Mouse (Mus musculus) forebrain, embryonic 10.5 days (tissue): ENCODE data around the gene Eif4ebp2. TPM values are rescaled to one million over a fixed set of nuclear protein-coding genes. Genes with fewer than 3 reads are reported as not detected.

Experiments
- DNase-seq: peaks from one replicate; pipeline ENCODE4 v3.0.0-alpha.2; 2017; ENCODE audit warnings: low spot score; ENCODE audit errors: extremely low spot score
- H3K27ac ChIP-seq: fragments of 300-500 bp; sonication (generic); 2 replicates; pipeline ENCODE4 v1.5.1; 2016; ENCODE audit warnings: mild to moderate bottlenecking
- H3K27me3 ChIP-seq: fragments of 300-500 bp; sonication (generic); 2 replicates; pipeline ENCODE4 v1.6.1; 2016; ENCODE audit warnings: mild to moderate bottlenecking; ENCODE audit not compliant: poor library complexity, severe bottlenecking
- H3K36me3 ChIP-seq: fragments of 300-500 bp; sonication (generic); replicated peaks from 2 replicates; pipeline ENCODE4 v1.6.1; 2016; ENCODE audit warnings: mild to moderate bottlenecking, moderate library complexity
- H3K4me1 ChIP-seq: fragments of 300-500 bp; sonication (generic); 2 replicates; pipeline ENCODE4 v1.6.1; 2016
- H3K4me3 ChIP-seq: fragments of 300-500 bp; sonication (generic); 2 replicates; pipeline ENCODE4 v1.5.1; 2016; ENCODE audit warnings: mild to moderate bottlenecking, moderate library complexity
- H3K9me3 ChIP-seq: fragments of 300-500 bp; sonication (generic); 2 replicates; pipeline ENCODE4 v1.6.1; 2016; ENCODE audit warnings: mild to moderate bottlenecking, moderate library complexity
- WGBS: fragments of 180-500 bp; shearing (Covaris S2); methylation state at CpG from one replicate; pipeline ENCODE4 v1.1.7; 2016; 5-methylcytosine and 5-hydroxymethylcytosine counted together
- polyA plus RNA-seq: library from polyadenylated mRNA; unstranded; fragments of >200 nt; fragmentation: Nextera tagmentation; extraction: Ambion mirVana; gene quantifications from 2 replicates; pipeline ENCODE4 v1.2.1, GENCODE M21; 2016

The Eif4ebp2 gene
- polyA plus RNA-seq, 1 experiment from 2014 or later, result 104 TPM

DNA sequence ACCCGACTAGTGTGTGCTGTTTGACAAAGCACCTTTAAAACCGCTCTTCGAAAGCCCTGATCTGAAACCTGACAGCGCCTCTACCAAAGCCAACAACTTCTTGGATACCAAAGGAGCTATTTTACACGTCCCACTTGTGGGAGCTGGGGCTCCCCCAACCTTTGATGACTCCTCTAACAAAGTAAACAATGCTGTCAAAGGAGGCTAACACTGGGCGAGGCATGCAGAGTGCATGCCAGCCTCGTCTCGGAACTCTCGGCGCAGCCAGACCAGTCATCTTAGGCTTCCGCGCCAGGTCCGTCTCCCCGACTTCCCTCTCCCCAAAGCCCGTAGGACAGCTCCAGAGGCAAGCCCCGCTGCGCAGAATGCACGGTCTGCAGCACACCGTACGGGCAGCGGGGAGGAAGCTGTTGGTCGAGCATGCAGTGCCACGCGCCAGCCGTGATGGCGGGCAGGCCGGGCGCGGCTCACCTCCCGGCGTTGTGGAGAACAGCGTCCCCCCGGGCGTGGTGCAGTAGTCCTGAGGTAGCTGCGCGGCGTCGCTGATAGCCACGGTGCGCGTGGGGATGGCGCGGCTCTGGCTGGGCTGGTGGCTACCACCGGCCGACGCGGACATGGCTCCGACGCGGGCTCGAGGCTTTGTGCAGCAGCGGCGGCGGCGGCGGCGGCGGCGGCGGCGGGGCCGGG is 387 bp downstream of the Eif4ebp2 start:
- Histone ChIP-seq H3K27ac (peak overlapping the region; percentile 90), H3K36me3 (peaks cover 38% of the 10 kb centered on the region), H3K9me3 (no peaks in the 10 kb centered on the region), H3K4me1 (peaks cover 45% of the 10 kb centered on the region), H3K27me3 (no peaks in the 10 kb centered on the region), H3K4me3 (peak overlapping the region; percentile 74)
- no peak for DNase-seq
- under 1% methylated on average over 62 of the region's 62 CpGs for WGBS

DNA sequence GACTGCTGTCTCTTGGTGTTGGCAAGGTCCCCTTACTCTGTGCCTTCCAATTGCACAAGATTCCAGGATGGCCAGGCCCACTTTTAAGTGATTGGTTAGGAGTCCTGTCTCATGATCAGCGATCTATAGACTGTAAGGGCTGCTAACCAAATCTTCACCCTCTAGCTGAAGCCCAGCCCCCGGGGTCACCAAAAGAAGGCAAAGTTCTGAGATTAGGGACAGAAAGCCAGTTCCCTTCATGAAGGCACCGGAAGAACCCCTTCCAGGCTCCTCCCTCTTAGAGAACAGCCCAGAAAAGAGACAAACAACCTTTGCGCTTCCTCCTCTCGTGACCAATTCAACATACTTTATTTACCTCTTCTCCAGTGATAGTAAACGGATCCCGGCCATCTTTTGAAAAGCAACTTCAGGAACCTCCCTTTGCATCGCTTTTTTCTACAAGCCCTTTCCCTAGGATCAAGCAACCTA is 964 bp downstream of the Eif4ebp2 start:
- H3K4me3 ChIP-seq, result peak overlapping the region; percentile 74
- no peaks in the 10 kb centered on the region for H3K27me3 ChIP-seq
- 15% methylated on average over 8 of the region's 8 CpGs for WGBS
- H3K9me3 ChIP-seq, result no peaks in the 10 kb centered on the region
- no peak for DNase-seq
- H3K4me1 ChIP-seq, result peaks cover 50% of the 10 kb centered on the region
- H3K27ac ChIP-seq, result peak overlapping the region; percentile 90
- peaks cover 44% of the 10 kb centered on the region for H3K36me3 ChIP-seq

DNA sequence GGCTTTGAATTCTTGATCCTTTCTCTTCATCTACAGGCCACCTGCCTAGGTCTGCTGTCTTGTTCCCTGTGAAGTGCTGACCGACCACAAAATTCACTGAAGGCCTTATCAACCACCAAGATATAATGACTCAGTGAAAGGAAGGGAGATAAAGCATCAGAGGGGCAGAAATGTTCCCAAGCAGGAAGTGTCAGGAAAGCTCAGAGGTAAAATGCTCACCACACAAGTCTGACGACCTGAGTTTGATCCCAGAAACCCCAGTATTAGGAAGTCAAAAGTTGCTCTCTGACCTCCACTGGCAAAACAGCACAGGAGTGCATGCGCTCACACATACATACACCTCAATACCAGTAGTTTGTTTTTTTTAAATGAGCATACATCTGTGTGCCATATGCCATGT is 3.6 kb downstream of the Eif4ebp2 start:
- no peaks in the 10 kb centered on the region for H3K9me3 ChIP-seq
- H3K27ac ChIP-seq, result no peak overlapping the region
- H3K4me1 ChIP-seq, result peaks cover 72% of the 10 kb centered on the region
- no peaks in the 10 kb centered on the region for H3K27me3 ChIP-seq
- WGBS, result 90% methylated on average over 3 of the region's 3 CpGs
- H3K36me3 ChIP-seq, result peaks cover 52% of the 10 kb centered on the region
- no peak for DNase-seq
- no peak overlapping the region for H3K4me3 ChIP-seq

DNA sequence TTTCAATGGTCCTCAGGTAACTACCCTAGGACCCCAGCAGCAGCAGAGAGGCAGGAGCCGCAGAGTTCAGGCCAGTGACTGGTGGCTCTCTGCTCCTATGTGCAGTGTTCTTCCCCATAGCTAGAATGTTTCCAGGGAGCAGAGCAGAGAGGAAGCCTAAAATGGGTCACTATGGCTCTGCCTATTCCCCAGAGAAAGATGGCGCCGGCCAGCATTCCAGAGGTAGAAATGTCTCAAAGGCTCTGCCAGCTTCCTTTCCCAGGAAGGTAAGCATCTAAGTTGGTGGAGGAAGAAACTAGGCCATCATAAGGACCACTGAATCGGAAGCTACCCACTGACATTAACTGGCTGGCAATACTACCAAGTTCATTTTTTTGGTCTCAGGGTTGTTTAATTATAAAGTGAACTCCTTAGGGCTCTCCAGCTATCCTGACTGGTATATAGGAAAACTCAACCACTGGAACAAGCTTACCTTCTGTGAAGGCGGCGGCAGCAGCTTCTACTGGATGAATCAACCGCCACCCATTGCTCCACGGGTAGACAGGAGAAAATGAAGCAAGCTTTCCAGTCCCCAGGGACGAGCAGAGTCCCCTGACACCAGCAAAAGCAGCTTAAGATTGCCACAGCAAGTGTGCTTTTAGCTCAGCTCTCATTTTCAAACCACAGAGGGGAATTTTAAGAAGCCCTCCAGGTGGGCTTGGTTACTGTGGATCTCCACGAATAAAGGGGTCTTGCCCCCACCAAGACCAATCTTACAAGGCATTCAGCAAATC is 4.7 kb downstream of the Eif4ebp2 start:
- Histone ChIP-seq H3K4me1 (peaks cover 83% of the 10 kb centered on the region), H3K36me3 (peaks cover 59% of the 10 kb centered on the region)
- WGBS, result 82% methylated on average over 10 of the region's 10 CpGs

DNA sequence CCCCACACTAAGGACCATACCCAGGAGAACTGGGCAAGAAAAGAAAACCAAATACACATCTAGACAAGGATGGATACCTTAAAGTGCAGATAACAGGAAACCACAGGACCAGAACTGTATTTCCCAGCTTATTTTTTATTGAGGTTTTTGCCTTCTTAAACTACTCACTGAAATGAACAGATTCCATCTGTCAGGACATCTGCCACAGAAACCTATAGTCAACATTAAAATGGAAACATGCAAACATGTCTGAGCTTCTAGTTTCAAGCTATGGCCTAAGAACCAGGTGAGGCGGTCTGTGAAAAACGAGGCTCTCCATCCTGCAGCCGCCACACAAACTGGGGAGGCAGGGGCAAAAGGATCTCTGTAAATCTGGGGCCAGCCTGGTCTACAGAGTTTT is 7.4 kb downstream of the Eif4ebp2 start:
- Histone ChIP-seq H3K4me3 (no peak overlapping the region), H3K4me1 (peaks cover 75% of the 10 kb centered on the region), H3K27me3 (no peaks in the 10 kb centered on the region), H3K27ac (no peak overlapping the region), H3K36me3 (peaks cover 74% of the 10 kb centered on the region), H3K9me3 (no peaks in the 10 kb centered on the region)
- WGBS, result 90% methylated on average over 3 of the region's 3 CpGs
- DNase-seq, result no peak

More for the DNA sequence above, 4.7 kb downstream of the Eif4ebp2 start:
- H3K4me3 ChIP-seq, result no peak overlapping the region
- no peak for DNase-seq
- no peaks in the 10 kb centered on the region for H3K9me3 ChIP-seq
- no peaks in the 10 kb centered on the region for H3K27me3 ChIP-seq
- no peak overlapping the region for H3K27ac ChIP-seq

DNA sequence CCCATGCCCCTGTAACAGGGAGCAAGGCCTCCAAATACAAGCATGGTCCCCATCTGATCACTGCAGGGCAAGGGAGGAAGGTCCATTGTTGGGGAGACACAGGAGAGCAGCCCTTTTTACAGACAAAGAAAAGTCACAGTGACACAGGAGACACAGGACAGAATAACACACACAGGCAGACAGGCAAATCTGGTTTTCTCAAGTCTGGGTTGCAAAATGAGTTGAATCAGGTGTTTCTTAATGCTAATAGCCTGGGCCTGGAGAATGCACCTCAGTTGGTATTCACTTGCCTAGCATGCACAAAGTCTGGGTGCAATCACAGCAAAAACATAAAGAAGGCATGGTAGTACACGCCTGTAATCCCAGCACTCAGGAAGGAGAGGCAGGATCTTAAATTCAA is 8.6 kb downstream of the Eif4ebp2 start:
- peaks cover 70% of the 10 kb centered on the region for H3K36me3 ChIP-seq
- WGBS, result 82% methylated on average over 1 of the region's 1 CpGs
- H3K27ac ChIP-seq, result no peak overlapping the region
- no peaks in the 10 kb centered on the region for H3K27me3 ChIP-seq
- H3K4me3 ChIP-seq, result no peak overlapping the region
- H3K9me3 ChIP-seq, result no peaks in the 10 kb centered on the region
- DNase-seq, result no peak
- H3K4me1 ChIP-seq, result peaks cover 65% of the 10 kb centered on the region

DNA sequence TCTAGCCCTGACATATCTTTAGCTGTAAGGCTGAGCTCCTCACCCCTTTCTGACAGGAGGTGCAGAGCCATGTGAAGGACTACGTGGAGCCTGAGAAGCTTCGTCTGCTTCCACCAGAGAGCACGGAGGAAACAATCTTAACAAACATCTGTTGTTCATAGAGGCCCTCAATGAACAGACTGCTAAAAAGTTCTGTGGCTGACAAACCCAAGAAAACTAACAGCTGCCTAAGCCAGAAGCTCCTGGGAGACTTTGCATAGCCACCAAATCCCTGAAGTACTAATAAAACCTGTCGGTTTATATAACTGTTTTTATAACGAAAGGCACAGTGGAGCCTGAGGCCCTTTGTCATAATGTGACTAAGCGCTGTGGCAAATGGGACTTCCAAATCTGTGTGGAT is 9.0 kb downstream of the Eif4ebp2 start:
- no peaks in the 10 kb centered on the region for H3K9me3 ChIP-seq
- no peaks in the 10 kb centered on the region for H3K27me3 ChIP-seq
- peaks cover 61% of the 10 kb centered on the region for H3K4me1 ChIP-seq
- no peak for DNase-seq
- H3K36me3 ChIP-seq, result peaks cover 70% of the 10 kb centered on the region
- H3K4me3 ChIP-seq, result no peak overlapping the region
- 83% methylated on average over 6 of the region's 6 CpGs for whole genome bisulfite sequencing
- no peak overlapping the region for H3K27ac ChIP-seq

DNA sequence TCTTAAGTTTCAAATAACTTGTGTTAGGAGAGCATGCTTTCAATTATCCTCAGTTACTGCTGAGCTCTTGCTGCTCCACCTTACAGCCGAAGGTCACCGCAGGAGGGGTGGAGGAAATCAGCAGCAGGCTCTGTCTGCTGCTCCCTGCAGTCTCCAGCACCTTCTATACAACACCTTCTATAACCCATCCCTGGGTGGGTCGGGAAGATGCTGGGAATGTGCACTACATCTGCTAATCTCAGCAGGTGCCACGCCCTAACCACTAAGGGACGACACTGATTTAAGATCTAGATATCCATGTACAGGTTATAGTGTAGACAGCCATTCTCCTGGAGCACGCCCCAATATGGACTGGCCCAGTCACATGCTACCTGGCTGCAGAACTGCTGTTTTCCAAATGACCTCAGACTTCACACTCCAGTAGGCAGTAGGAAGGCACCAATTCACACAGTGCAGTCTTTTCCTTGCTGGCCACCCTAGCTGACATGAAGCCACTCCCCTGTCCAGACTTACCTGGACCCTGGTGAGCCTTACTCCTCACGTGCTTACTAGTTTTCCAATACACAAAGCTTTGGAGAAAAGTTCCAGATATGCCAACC is 12.2 kb downstream of the Eif4ebp2 start:
- Histone ChIP-seq H3K36me3 (peaks cover 54% of the 10 kb centered on the region), H3K9me3 (no peaks in the 10 kb centered on the region), H3K27ac (no peak overlapping the region), H3K4me3 (no peak overlapping the region), H3K4me1 (peaks cover 34% of the 10 kb centered on the region), H3K27me3 (no peaks in the 10 kb centered on the region)
- WGBS, result 80% methylated on average over 7 of the region's 7 CpGs
- no peak for DNase-seq

DNA sequence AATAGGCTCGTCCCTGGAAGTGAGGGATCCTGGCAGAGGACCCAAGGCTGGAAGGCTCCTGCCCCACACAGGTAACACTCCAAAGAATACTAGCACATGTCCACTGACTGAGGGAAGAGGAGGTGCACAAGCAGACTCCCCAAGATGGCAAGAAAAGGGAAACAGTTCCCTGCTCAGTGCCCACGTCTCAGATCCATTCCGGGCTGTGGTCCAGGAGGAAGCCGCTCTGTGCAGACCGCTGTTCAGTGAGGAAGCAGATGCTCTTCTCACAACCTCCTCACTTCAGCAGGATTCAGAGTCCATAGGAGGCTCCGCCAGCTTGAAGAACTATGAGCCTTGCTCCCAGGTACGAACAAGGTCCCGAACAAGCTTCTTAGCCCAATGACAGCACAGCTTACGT is 21.1 kb downstream of the Eif4ebp2 start:
- DNase-seq, result no peak
- no peaks in the 10 kb centered on the region for H3K27me3 ChIP-seq
- no peak overlapping the region for H3K4me3 ChIP-seq
- WGBS, result 96% methylated on average over 9 of the region's 9 CpGs
- no peak overlapping the region for H3K27ac ChIP-seq
- H3K9me3 ChIP-seq, result no peaks in the 10 kb centered on the region
- H3K4me1 ChIP-seq, result peaks cover 5% of the 10 kb centered on the region; the same call in 1 of the 2 replicates
- peaks cover 77% of the 10 kb centered on the region for H3K36me3 ChIP-seq

DNA sequence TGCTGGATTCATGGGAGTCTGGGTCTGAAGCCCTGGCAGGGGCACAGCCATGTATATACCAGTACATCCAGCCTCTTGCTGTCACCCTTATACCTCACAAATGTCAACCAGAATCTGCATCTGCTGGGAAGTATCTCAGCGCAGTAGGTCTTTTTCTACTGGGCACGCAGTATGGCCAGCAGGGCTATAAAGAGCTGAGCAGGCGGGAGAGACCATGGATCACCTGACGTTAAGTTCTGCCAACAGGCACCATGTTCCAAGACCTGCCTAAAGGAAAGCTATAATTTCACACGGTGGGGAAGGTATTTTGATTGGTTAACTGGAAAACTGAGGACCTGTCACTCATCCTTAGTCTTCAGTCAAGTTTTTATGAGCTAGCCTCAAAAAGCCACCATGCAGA is 23.4 kb downstream of the Eif4ebp2 start:
- peaks cover 55% of the 10 kb centered on the region for H3K36me3 ChIP-seq
- DNase-seq, result no peak
- WGBS, result 94% methylated on average over 5 of the region's 5 CpGs

DNA sequence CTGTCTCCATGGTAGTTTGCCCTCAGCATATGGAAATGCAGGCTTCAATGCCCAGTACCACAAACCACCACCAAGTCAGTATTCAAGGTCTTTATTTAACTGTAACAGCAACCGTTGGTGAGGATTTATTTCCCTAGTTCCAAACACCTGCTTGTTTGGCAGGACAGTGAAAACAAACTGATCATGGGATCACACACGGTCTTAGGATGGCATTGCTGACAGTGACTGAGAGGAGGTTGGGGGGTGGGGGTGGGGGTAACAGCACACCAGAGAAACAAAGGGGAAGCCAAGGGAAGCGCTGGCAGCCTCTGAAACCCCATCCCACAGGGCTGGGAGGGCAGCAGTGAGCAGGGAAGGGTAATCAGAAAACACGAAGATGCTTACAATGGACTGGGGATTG is 24.0 kb downstream of the Eif4ebp2 start:
- Histone ChIP-seq H3K9me3 (no peaks in the 10 kb centered on the region), H3K27me3 (no peaks in the 10 kb centered on the region), H3K4me3 (no peak overlapping the region), H3K36me3 (peaks cover 49% of the 10 kb centered on the region), H3K27ac (no peak overlapping the region), H3K4me1 (peaks cover 20% of the 10 kb centered on the region)
- no peak for DNase-seq
- WGBS, result 66% methylated on average over 4 of the region's 4 CpGs

More for the DNA sequence above, 23.4 kb downstream of the Eif4ebp2 start:
- no peaks in the 10 kb centered on the region for H3K9me3 ChIP-seq
- H3K4me1 ChIP-seq, result peaks cover 14% of the 10 kb centered on the region
- no peaks in the 10 kb centered on the region for H3K27me3 ChIP-seq
- H3K27ac ChIP-seq, result no peak overlapping the region
- H3K4me3 ChIP-seq, result no peak overlapping the region

DNA sequence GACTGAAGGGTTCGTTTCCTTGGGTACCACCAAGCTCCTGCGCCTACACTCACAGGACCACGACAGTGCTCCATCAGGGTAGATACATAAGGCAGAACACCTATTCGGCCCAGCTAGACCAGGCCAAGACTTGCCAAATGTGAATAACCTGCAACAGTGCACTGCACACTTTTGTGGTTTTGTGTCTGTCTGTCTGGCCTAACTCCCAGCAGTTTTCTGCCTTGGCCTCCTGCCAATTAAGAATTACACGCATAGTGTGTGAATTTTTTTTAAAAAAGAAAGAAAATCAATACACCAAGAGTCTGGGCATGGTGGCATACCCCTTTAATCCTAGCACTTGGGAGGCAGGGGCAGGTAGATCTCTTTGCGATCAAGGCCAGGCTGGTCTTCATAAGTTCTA is 24.5 kb downstream of the Eif4ebp2 start:
- DNase-seq, result no peak
- no peak overlapping the region for H3K4me3 ChIP-seq
- H3K27ac ChIP-seq, result no peak overlapping the region
- 91% methylated on average over 6 of the region's 6 CpGs for WGBS
- 0 out of 2 replicates have a peak, but pooled peaks cover 3% of the 10 kb centered on the region for H3K27me3 ChIP-seq
- H3K36me3 ChIP-seq, result peaks cover 44% of the 10 kb centered on the region
- peaks cover 24% of the 10 kb centered on the region for H3K4me1 ChIP-seq
- H3K9me3 ChIP-seq, result no peaks in the 10 kb centered on the region
